Mouse (Mus musculus) liver, embryonic 14.5 days (tissue): ENCODE measurements around the gene Sept14. TPM values are rescaled to one million over a fixed set of nuclear protein-coding genes. Genes with fewer than 3 reads are reported as not detected.

Experiments
- ATAC-seq: fragments of 200-750 bp; cut with Nextera tagmentation; 2 replicates; pipeline ENCODE4 v1.8.0; 2017; ENCODE audit warnings: moderate number of reproducible peaks, mild to moderate bottlenecking, moderate library complexity; ENCODE audit not compliant: insufficient read depth
- DNase-seq, 3 experiments: peaks; one replicate each; pipeline ENCODE4 v3.0.0-alpha.2; 2012 to 2013; ENCODE audit warnings: low read depth in 3 of 3, low spot score in 3 of 3
- H3K27ac ChIP-seq: fragments of 300-500 bp; sonication (generic); 2 replicates; pipeline ENCODE4 v1.5.1; 2014; ENCODE audit warnings: moderate library complexity, mild to moderate bottlenecking, control low read depth, inconsistent platforms
- H3K27me3 ChIP-seq: fragments of 300-500 bp; sonication (generic); 2 replicates; pipeline ENCODE4 v1.6.1; 2014; ENCODE audit warnings: mild to moderate bottlenecking, low read length, moderate library complexity; ENCODE audit not compliant: control insufficient read depth, insufficient read depth
- H3K36me3 ChIP-seq: fragments of 300-500 bp; sonication (generic); replicated peaks from 2 replicates; pipeline ENCODE4 v1.6.1; 2014; ENCODE audit warnings: low read depth; ENCODE audit not compliant: control insufficient read depth, insufficient read depth
- H3K4me1 ChIP-seq, 2 experiments: fragments of 200-500 bp in 1 of 2; fragments of 300-500 bp in 1 of 2; sonication (generic) in 1 of 2; replicated peaks; 2 replicates each; pipeline ENCODE4 v1.6.1; 2012 to 2014; ENCODE audit warnings: antibody characterized with exemption in 1 of 2, inconsistent platforms in 1 of 2, low read length in 1 of 2; ENCODE audit not compliant: control insufficient read depth in 2 of 2, insufficient read depth in 2 of 2
- H3K4me2 ChIP-seq: fragments of 300-500 bp; sonication (generic); 2 replicates; pipeline ENCODE4 v1.6.1; 2014; ENCODE audit warnings: low read depth, mild to moderate bottlenecking, control low read depth, moderate library complexity
- H3K4me3 ChIP-seq, 2 experiments: fragments of 200-500 bp in 1 of 2; fragments of 300-500 bp in 1 of 2; sonication (generic) in 1 of 2; 2 replicates each; pipeline ENCODE4 v1.5.1; 2012 to 2014; ENCODE audit warnings: low read depth in 2 of 2, low read length in 2 of 2, mild to moderate bottlenecking in 2 of 2, control low read depth in 1 of 2, inconsistent platforms in 1 of 2, moderate library complexity in 1 of 2; ENCODE audit not compliant: insufficient read depth in 1 of 2
- H3K9ac ChIP-seq: fragments of 300-500 bp; sonication (generic); replicated peaks from 2 replicates; pipeline ENCODE4 v1.6.1; 2014; ENCODE audit warnings: mild to moderate bottlenecking, control low read depth, moderate library complexity
- H3K9me3 ChIP-seq: fragments of 300-500 bp; sonication (generic); 2 replicates; pipeline ENCODE4 v1.6.1; 2016; ENCODE audit warnings: low read length, mixed read lengths; ENCODE audit not compliant: control insufficient read depth
- CTCF ChIP-seq: IDR thresholded peaks from 2 replicates; pipeline ENCODE4 v1.5.1; 2016; ENCODE audit warnings: antibody characterized with exemption, low read depth, control low read depth
- EP300 ChIP-seq: IDR thresholded peaks from 2 replicates; pipeline ENCODE4 v1.6.1; 2016; ENCODE audit warnings: antibody characterized with exemption, low read depth
- WGBS: fragments of 180-500 bp; shearing (Covaris S2); extraction: QIAGEN DNeasy Blood & Tissue Kit; methylation state at CpG from one replicate; pipeline ENCODE4 v1.1.7; 2014; ENCODE audit not compliant: insufficient replicate concordance; 5-methylcytosine and 5-hydroxymethylcytosine counted together
- polyA plus RNA-seq, 2 experiments: library from polyadenylated mRNA; depleted of rRNA in 1 of 2; stranded (reverse) in 1 of 2; unstranded in 1 of 2; fragments of >200 nt; fragmentation: Nextera tagmentation in 1 of 2; extraction: Ambion mirVana in 1 of 2; gene quantifications; 2 replicates each; pipeline versions ENCODE4 v1.2.1 to v1.2.3; 2012 to 2014

The Sept14 gene
- polyA plus RNA-seq, 2 experiments, result not detected

DNA sequence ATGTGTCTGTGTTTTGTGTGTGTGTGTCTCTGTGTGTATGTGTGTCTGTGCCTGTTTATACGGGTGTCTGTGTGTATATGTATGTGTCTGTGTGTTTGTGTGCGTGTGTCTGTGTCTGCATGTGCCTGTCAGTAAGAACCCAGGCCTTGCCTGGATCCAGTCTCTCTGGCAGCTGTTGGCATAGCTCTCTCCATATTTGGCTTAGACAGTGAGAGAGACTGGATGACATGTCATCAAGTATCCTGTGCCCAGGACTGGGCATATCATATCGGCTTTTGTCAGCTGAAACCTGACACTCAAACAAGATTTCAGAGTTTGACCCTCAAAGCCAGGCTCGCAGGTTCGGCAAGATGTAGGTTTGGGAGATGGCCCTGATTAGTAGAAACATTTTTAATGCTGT lies 22.7 kb upstream of the Sept14 start:
- no peaks in the 10 kb centered on the region for H3K27me3 ChIP-seq
- H3K27ac ChIP-seq, result peak overlapping the region; percentile 28; the same call in 1 of the 2 replicates
- H3K9ac ChIP-seq, result no peak overlapping the region
- 77% methylated on average over 5 of the region's 5 CpGs for WGBS
- H3K4me2 ChIP-seq, result no peak overlapping the region
- peaks cover 42 to 43% of the 10 kb centered on the region in 2 experiments for H3K4me1 ChIP-seq
- ATAC-seq (no peak), DNase-seq (no peak)
- no peaks in the 10 kb centered on the region; the same call in 1 of the 2 replicates for H3K36me3 ChIP-seq
- no peaks in the 10 kb centered on the region for H3K9me3 ChIP-seq
- TF ChIP-seq EP300 (no peak), CTCF (no peak)
- H3K4me3 ChIP-seq, result no peak overlapping the region

DNA sequence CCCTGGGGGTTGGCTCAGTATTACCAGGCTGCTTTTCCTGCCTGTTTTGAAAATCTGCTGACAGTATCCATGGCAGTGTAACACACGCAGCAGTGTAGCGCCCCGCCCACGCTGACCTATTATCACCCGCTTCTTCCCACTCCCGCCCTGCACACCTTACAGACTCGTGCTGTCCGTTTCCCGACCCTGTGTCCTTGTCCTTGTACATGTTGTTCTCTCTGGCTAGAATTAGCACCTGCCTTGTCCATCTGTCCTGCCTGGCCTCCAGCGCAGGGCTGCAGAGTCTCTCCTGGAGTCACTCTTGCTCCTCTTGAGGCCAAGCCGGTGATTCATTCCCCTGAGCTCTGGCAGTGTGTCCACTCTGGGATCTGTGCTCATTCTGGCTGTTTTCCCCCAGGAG lies 22.0 kb upstream of the Sept14 start:
- peaks cover 42 to 43% of the 10 kb centered on the region in 2 experiments for H3K4me1 ChIP-seq
- peak overlapping the region; percentile 54 for H3K4me2 ChIP-seq
- DNase-seq, result no peak
- H3K27me3 ChIP-seq, result no peaks in the 10 kb centered on the region
- H3K27ac ChIP-seq, result peak overlapping the region; percentile 59
- no peak overlapping the region for H3K4me3 ChIP-seq
- H3K9me3 ChIP-seq, result no peaks in the 10 kb centered on the region
- no peaks in the 10 kb centered on the region; the same call in 1 of the 2 replicates for H3K36me3 ChIP-seq
- H3K9ac ChIP-seq, result peak overlapping the region; percentile 51
- ATAC-seq, result peak; percentile 57
- TF ChIP-seq CTCF, result no peak
- TF ChIP-seq EP300, result no peak
- 30% methylated on average over 11 of the region's 11 CpGs for WGBS

DNA sequence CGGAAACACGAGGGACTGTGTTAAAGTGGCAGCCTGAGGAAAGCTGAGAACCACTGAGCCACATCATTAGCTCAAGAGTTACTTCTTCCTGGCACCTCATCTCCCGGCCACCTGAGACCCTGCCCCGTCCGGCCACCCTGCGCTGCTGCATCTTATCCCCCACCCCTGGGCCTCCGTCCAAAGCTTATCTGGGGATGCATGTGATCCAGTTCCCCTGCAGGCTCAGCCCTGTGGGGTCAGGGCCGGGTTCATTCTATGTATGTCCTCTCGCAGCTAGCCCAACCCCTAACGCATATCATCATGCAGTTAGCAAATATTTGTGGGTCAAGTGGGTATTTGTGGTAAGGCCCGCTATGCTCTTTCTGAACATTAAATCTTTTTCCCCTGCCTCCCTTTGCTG lies 21.0 kb upstream of the Sept14 start:
- no peaks in the 10 kb centered on the region for H3K27me3 ChIP-seq
- H3K27ac ChIP-seq, result peak overlapping the region; percentile 60
- no peaks in the 10 kb centered on the region for H3K9me3 ChIP-seq
- ATAC-seq (no peak), DNase-seq (no peak)
- WGBS, result 17% methylated on average over 11 of the region's 11 CpGs
- peak overlapping the region in 1 of 2 experiments; percentile 21; a peak in 2 of 4 replicates for H3K4me3 ChIP-seq
- TF ChIP-seq CTCF (peak; percentile 20; the same call in 1 of the 2 replicates), EP300 (no peak)
- H3K4me1 ChIP-seq, result peaks cover 44 to 47% of the 10 kb centered on the region in 2 experiments
- peak overlapping the region; percentile 32; the same call in 1 of the 2 replicates for H3K9ac ChIP-seq
- peak overlapping the region; percentile 54 for H3K4me2 ChIP-seq
- no peaks in the 10 kb centered on the region; the same call in 1 of the 2 replicates for H3K36me3 ChIP-seq

DNA sequence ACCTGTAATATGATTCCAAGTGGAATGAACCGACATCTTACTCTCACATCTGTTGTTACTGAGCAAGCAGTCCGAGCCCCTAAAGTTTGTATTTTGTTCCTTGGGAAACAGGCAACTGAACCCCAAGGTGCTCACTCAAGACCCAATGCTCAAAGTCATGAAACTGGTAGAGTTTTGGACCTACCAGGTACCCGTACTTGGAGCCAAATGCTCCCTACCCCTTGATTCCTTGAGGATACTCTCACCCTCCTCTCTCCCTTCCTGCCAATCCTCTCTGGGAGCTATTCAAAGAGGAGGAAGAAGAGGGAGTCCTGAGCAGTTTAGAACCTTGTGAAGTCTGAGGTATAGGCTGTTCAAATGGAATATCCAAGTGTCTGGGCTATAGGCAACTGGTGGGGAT lies 18.5 kb upstream of the Sept14 start:
- Histone ChIP-seq H3K4me1 (peaks cover 52 to 53% of the 10 kb centered on the region in 2 experiments), H3K4me2 (peak overlapping the region; percentile 73), H3K36me3 (no peaks in the 10 kb centered on the region), H3K9me3 (no peaks in the 10 kb centered on the region), H3K9ac (no peak overlapping the region; the same call in 1 of the 2 replicates), H3K27ac (peak overlapping the region; percentile 25; the same call in 1 of the 2 replicates), H3K4me3 (peak overlapping the region in 1 of 2 experiments; percentile 81; a peak in 1 of 4 replicates), H3K27me3 (no peaks in the 10 kb centered on the region)
- TF ChIP-seq EP300, result no peak
- TF ChIP-seq CTCF, result no peak
- ATAC-seq (no peak), DNase-seq (no peak)
- 70% methylated on average over 3 of the region's 3 CpGs for WGBS

DNA sequence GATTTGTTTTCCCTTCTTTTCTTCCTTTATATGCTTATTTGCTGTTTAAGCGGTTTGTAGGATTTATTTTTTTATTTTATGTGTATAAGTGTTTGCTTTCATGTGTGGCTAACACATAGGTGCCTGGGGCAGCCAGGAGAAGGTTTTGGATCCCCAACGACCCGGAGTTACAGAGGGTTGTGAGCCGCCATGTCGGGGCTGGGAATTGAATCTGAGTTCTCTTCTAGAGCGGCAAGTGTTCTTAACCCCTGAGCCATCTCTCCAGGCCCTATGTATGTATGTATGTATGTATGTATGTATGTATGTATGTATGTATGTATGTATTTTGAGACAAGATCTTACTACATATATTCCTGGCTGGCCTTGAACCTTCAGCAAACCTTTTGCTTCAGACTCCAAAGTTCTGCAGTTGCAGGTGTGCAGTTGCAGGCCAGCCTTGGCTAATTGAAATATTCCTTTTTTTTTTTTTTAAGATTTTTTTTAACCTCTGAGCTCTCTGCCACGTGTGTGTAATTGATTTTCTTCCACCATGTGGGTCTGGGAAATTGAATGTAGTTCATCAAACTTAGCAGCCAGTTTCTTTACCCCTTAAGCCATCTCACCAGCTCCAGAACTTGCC lies 17.6 kb upstream of the Sept14 start:
- 17% methylated on average over 7 of the region's 7 CpGs for WGBS
- DNase-seq, result no peak
- H3K9me3 ChIP-seq, result no peaks in the 10 kb centered on the region
- peak overlapping the region; percentile 88 for H3K27ac ChIP-seq
- H3K9ac ChIP-seq, result peak overlapping the region; percentile 95
- no peaks in the 10 kb centered on the region for H3K27me3 ChIP-seq
- H3K4me3 ChIP-seq, result peak overlapping the region; percentile 70 to 81
- TF ChIP-seq EP300 (no peak), CTCF (no peak)
- peaks cover 49 to 50% of the 10 kb centered on the region in 2 experiments for H3K4me1 ChIP-seq
- H3K4me2 ChIP-seq, result peak overlapping the region; percentile 73
- H3K36me3 ChIP-seq, result no peaks in the 10 kb centered on the region
- no peak for ATAC-seq
